ENCODE assay signal across 25 mouse cellular contexts in the genomic region with DNA sequence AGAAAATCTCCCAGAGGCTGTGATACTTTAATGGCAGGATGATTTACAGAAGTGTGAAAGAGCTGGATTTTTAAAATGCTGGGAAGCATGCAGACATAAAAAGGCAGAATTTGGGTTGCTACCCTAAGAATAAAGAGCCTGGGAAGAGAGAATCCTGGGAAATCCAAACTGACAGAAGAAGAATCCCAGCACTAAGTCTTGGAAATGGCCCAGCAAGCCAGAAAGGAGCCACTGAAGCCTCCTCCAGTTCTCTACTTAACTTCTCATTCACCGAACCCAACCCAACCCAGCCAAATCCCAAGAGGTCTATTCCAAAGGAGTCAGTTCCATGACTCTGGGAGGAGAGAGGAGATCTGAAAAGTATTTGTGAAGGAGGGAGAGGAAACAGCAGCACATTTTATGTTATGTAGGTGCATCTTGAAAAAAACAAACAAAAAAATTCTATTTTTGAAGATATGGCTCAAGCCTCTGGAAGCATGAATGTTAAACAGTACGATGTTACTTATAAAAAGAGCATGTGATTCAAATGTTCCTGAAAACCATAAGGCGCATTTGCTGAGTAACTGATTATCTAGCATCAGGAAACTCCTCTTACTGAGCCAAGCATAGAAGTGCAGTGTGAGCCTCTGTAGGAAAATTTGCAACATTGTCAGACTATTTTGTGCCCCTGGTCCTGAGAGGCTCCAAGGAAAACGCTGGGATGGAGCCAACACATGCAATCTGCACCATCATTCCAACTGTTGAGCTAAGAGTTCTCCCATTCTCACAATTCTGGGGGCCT.
DNase-seq lines count a peak whose midpoint lies in the region; ATAC-seq and TF ChIP-seq lines count a peak whose summit lies in the region.
"Had no signal": no experiment of that assay in that cellular context is flagged by ENCODE, and none has a peak within 500 bp of the region (broad histone marks: within the 10 kb centered on the region; RNA-seq: fewer than 3 reads in every experiment).

No protein-coding gene starts in this region.

- H3K4me2 ChIP-seq in embryonic facial prominence, embryonic 14.5 days (ENCODE audit: low read depth, low read length): no peak overlapping the region
- no peak overlapping the region for H3K4me2 ChIP-seq in limb, embryonic 15.5 days
- H3K4me2 ChIP-seq: embryonic facial prominence, embryonic 13.5 days; forebrain, embryonic 12.5 days; forebrain, embryonic 15.5 days had no signal

- H3K4me1 ChIP-seq in embryonic facial prominence, embryonic 14.5 days (ENCODE audit: control insufficient read depth, insufficient read depth, low read length): no peaks in the 10 kb centered on the region
- H3K4me1 ChIP-seq in embryonic facial prominence, embryonic 10.5 days: no peaks in the 10 kb centered on the region
- H3K4me1 ChIP-seq in limb, embryonic 15.5 days: no peaks in the 10 kb centered on the region
- H3K4me1 ChIP-seq in limb, embryonic 10.5 days: no peaks in the 10 kb centered on the region
- no peaks in the 10 kb centered on the region; the same call in 1 of the 2 replicates for H3K4me1 ChIP-seq in embryonic fibroblast, embryonic 13.5 days (ENCODE audit: control insufficient read depth, insufficient read depth, low read length)
- H3K4me1 ChIP-seq: embryonic facial prominence, embryonic 13.5 days; forebrain, embryonic 10.5 days; forebrain, embryonic 12.5 days; forebrain, embryonic 15.5 days had no signal

- no peak for ATAC-seq in embryonic facial prominence, embryonic 14.5 days (ENCODE audit: low read depth)
- ATAC-seq in limb, embryonic 15.5 days (ENCODE audit: insufficient number of reproducible peaks, low FRiP score, low TSS enrichment, low read depth): no peak
- ATAC-seq: CD4-positive, CD25-positive, alpha-beta regulatory T cell, adult 4 months; forebrain, embryonic 15.5 days; forebrain, postnatal 0 days had no signal

- no peaks in the 10 kb centered on the region for H3K36me3 ChIP-seq in embryonic facial prominence, embryonic 14.5 days (ENCODE audit: control insufficient read depth, insufficient read depth, low read length)
- H3K36me3 ChIP-seq in embryonic facial prominence, embryonic 10.5 days (replicated peaks): no peaks in the 10 kb centered on the region
- no peaks in the 10 kb centered on the region for H3K36me3 ChIP-seq in limb, embryonic 15.5 days
- no peaks in the 10 kb centered on the region for H3K36me3 ChIP-seq in limb, embryonic 10.5 days
- H3K36me3 ChIP-seq: embryonic facial prominence, embryonic 13.5 days; forebrain, embryonic 10.5 days; forebrain, embryonic 12.5 days; forebrain, embryonic 15.5 days; G1E had no signal

- H3K9me3 ChIP-seq in embryonic facial prominence, embryonic 14.5 days (ENCODE audit: control insufficient read depth, low read length): no peaks in the 10 kb centered on the region
- no peaks in the 10 kb centered on the region for H3K9me3 ChIP-seq in embryonic facial prominence, embryonic 10.5 days
- no peaks in the 10 kb centered on the region for H3K9me3 ChIP-seq in limb, embryonic 15.5 days
- no peaks in the 10 kb centered on the region for H3K9me3 ChIP-seq in limb, embryonic 10.5 days (replicated peaks)
- H3K9me3 ChIP-seq: embryonic facial prominence, embryonic 13.5 days; forebrain, embryonic 10.5 days; forebrain, embryonic 12.5 days; forebrain, embryonic 15.5 days; G1E had no signal

- no peak for TF ChIP-seq CTCF in embryonic fibroblast, embryonic 13.5 days (IDR thresholded peaks at IDR 0.05; ENCODE audit: borderline replicate concordance, insufficient read depth, low read length)

- H3K27me3 ChIP-seq in embryonic facial prominence, embryonic 14.5 days (replicated peaks; ENCODE audit: control insufficient read depth, insufficient read depth, low read length): no peaks in the 10 kb centered on the region
- no peaks in the 10 kb centered on the region for H3K27me3 ChIP-seq in embryonic facial prominence, embryonic 10.5 days (replicated peaks; ENCODE audit: low read depth, poor library complexity, severe bottlenecking)
- no peaks in the 10 kb centered on the region for H3K27me3 ChIP-seq in limb, embryonic 15.5 days
- H3K27me3 ChIP-seq in limb, embryonic 10.5 days (ENCODE audit: low read depth, poor library complexity, severe bottlenecking): no peaks in the 10 kb centered on the region
- H3K27me3 ChIP-seq: CH12.LX; embryonic facial prominence, embryonic 13.5 days; forebrain, embryonic 12.5 days; forebrain, embryonic 15.5 days had no signal

- H3K27ac ChIP-seq in embryonic facial prominence, embryonic 14.5 days (replicated peaks; ENCODE audit: low read depth, low read length): no peak overlapping the region
- H3K27ac ChIP-seq in embryonic facial prominence, embryonic 10.5 days (replicated peaks): no peak overlapping the region
- H3K27ac ChIP-seq in limb, embryonic 15.5 days: 0 out of 2 replicates have a peak overlapping the region, but pooled peaks have one; percentile 5
- no peak overlapping the region for H3K27ac ChIP-seq in limb, embryonic 10.5 days
- H3K27ac ChIP-seq in embryonic fibroblast, embryonic 13.5 days (ENCODE audit: insufficient read depth, low read length): 0 out of 2 replicates have a peak overlapping the region, but pooled peaks have one; percentile 10
- H3K27ac ChIP-seq: embryonic facial prominence, embryonic 13.5 days; forebrain, embryonic 10.5 days; forebrain, embryonic 12.5 days; forebrain, embryonic 15.5 days had no signal

- 72% methylated on average over 4 of the region's 4 CpGs for WGBS in embryonic facial prominence, embryonic 14.5 days
- 84% methylated on average over 4 of the region's 4 CpGs for WGBS in embryonic facial prominence, embryonic 10.5 days
- 65% methylated on average over 4 of the region's 4 CpGs for WGBS in limb, embryonic 15.5 days
- 88% methylated on average over 4 of the region's 4 CpGs for WGBS in limb, embryonic 10.5 days

- H3K4me3 ChIP-seq in embryonic facial prominence, embryonic 14.5 days (ENCODE audit: low read depth, low read length): no peak overlapping the region
- H3K4me3 ChIP-seq in embryonic facial prominence, embryonic 10.5 days: no peak overlapping the region
- no peak overlapping the region for H3K4me3 ChIP-seq in limb, embryonic 15.5 days
- no peak overlapping the region for H3K4me3 ChIP-seq in limb, embryonic 10.5 days
- no peak overlapping the region for H3K4me3 ChIP-seq in embryonic fibroblast, embryonic 13.5 days (ENCODE audit: insufficient read depth, low read length)
- H3K4me3 ChIP-seq: embryonic facial prominence, embryonic 13.5 days; erythroblast, embryonic 14.5 days; forebrain, embryonic 10.5 days; forebrain, embryonic 12.5 days; forebrain, embryonic 15.5 days had no signal

- DNase-seq in embryonic facial prominence, embryonic 14.5 days (ENCODE audit: low spot score): peak; percentile 34
- no peak for DNase-seq in embryonic facial prominence, embryonic 10.5 days (ENCODE audit: low spot score)
- no peak for DNase-seq in limb, embryonic 10.5 days (ENCODE audit: low spot score)
- no peak for DNase-seq in gastrocnemius, adult 18-20 months (ENCODE audit: low spot score)
- DNase-seq in thymus, postnatal 10 days (ENCODE audit: low spot score in 2 of 2): no peak
- DNase-seq: adrenal gland, adult 2 months; adrenal gland, postnatal 10 days; adrenal gland, postnatal 25 days; B cell, adult 2 months; cerebellum, adult 11-12 months; cerebellum, adult 2 months; cerebellum, adult 9-10 months; cerebellum, postnatal 10 days; cerebellum, postnatal 25 days; forebrain, postnatal 0 days had no signal

- TF ChIP-seq POLR2A in embryonic fibroblast, embryonic 13.5 days (IDR thresholded peaks at IDR 0.05; ENCODE audit: low read depth, low read length): no peak

- H3K9ac ChIP-seq in embryonic facial prominence, embryonic 14.5 days (ENCODE audit: low read depth, low read length): no peak overlapping the region
- H3K9ac ChIP-seq in limb, embryonic 15.5 days: no peak overlapping the region
- H3K9ac ChIP-seq: embryonic facial prominence, embryonic 13.5 days; forebrain, embryonic 12.5 days; forebrain, embryonic 15.5 days; forebrain, postnatal 0 days had no signal

Comparison
In these comparisons a context has a peak if more than half of its experiments do, and no peak if none do; other contexts are left out.
1. H3K27ac ChIP-seq: peak in limb, embryonic 15.5 days (single experiment) and embryonic fibroblast, embryonic 13.5 days (single experiment); none in embryonic facial prominence, embryonic 14.5 days (single experiment), embryonic facial prominence, embryonic 10.5 days (single experiment) and limb, embryonic 10.5 days (single experiment).